Mouse (Mus musculus): ENCODE results near the gene Pak4. TPM values are rescaled to one million over a fixed set of nuclear protein-coding genes. Genes with fewer than 3 reads are reported as not detected.

The Pak4 gene
- polyA plus RNA-seq, 1 experiment from 2014 or later = 39.3 TPM

Small RNA genes within 50 kb of the gene (microRNA-seq; reads per million reads assigned to microRNA genes)
- gene Mir7049 (ENCODE audit: borderline number of aligned reads) = not detected

Other genes with a start within 250 kb of the Pak4 start
- 1,000 and 1,004 TPM in 2 replicates for gene Rps16, start 247.5 kb downstream of the Pak4 start, polyA plus RNA-seq (2015; fragmentation: Nextera tagmentation; extraction: Ambion mirVana)
- 66.8 and 76.1 TPM in 2 replicates for gene Plekhg2, start 225.6 kb downstream of the Pak4 start, polyA plus RNA-seq (2015; fragmentation: Nextera tagmentation; extraction: Ambion mirVana)
- 20.2 and 23.5 TPM in 2 replicates for gene Zfp36, start 217.9 kb downstream of the Pak4 start, polyA plus RNA-seq (2015; fragmentation: Nextera tagmentation; extraction: Ambion mirVana)
- gene Med29, start 205.5 kb downstream of the Pak4 start, polyA plus RNA-seq (2015; fragmentation: Nextera tagmentation; extraction: Ambion mirVana) = 47.7 and 52.1 TPM in 2 replicates
- gene Paf1, start 205.2 kb downstream of the Pak4 start, polyA plus RNA-seq (2015; fragmentation: Nextera tagmentation; extraction: Ambion mirVana) = 78.9 and 84.9 TPM in 2 replicates
- gene Gmfg, start 160.7 kb downstream of the Pak4 start, polyA plus RNA-seq (2015; fragmentation: Nextera tagmentation; extraction: Ambion mirVana) = 16.8 and 18.1 TPM in 2 replicates
- 4.8 and 5.3 TPM in 2 replicates for gene Lrfn1, start 146.2 kb downstream of the Pak4 start, polyA plus RNA-seq (2015; fragmentation: Nextera tagmentation; extraction: Ambion mirVana)
- not detected in 2 replicates for gene Ifnl2, start 87.7 kb downstream of the Pak4 start, polyA plus RNA-seq (2015; fragmentation: Nextera tagmentation; extraction: Ambion mirVana)
- gene Ifnl3, start 75.3 kb downstream of the Pak4 start, polyA plus RNA-seq (2015; fragmentation: Nextera tagmentation; extraction: Ambion mirVana) = not detected in 2 replicates
- gene Sycn, start 57.3 kb downstream of the Pak4 start, polyA plus RNA-seq (2015; fragmentation: Nextera tagmentation; extraction: Ambion mirVana) = not detected in 2 replicates
- gene Nccrp1, start 50.9 kb downstream of the Pak4 start, polyA plus RNA-seq (2015; fragmentation: Nextera tagmentation; extraction: Ambion mirVana) = 2.6 and 4.6 TPM in 2 replicates
- gene Samd4b, start within 50 bp of the Pak4 start, polyA plus RNA-seq (2015; fragmentation: Nextera tagmentation; extraction: Ambion mirVana) = 32.8 and 34.1 TPM in 2 replicates
- 1.3 and 1.9 TPM in 2 replicates for gene Acp7, start 33.1 kb upstream of the Pak4 start, polyA plus RNA-seq (2015; fragmentation: Nextera tagmentation; extraction: Ambion mirVana)
- 8.8 and 9.1 TPM in 2 replicates for gene Fbxo27, start 94.7 kb upstream of the Pak4 start, polyA plus RNA-seq (2015; fragmentation: Nextera tagmentation; extraction: Ambion mirVana)
- 29.1 and 32.3 TPM in 2 replicates for gene Fbxo17, start 118.6 kb upstream of the Pak4 start, polyA plus RNA-seq (2015; fragmentation: Nextera tagmentation; extraction: Ambion mirVana)
- 122 and 124 TPM in 2 replicates for gene Mrps12, start 143.6 kb upstream of the Pak4 start, polyA plus RNA-seq (2015; fragmentation: Nextera tagmentation; extraction: Ambion mirVana)
- gene Sars2, start 143.8 kb upstream of the Pak4 start, polyA plus RNA-seq (2015; fragmentation: Nextera tagmentation; extraction: Ambion mirVana) = 21.9 and 25.3 TPM in 2 replicates
- gene Ccer2, start 158.0 kb upstream of the Pak4 start, polyA plus RNA-seq (2015; fragmentation: Nextera tagmentation; extraction: Ambion mirVana) = 128 and 230 TPM in 2 replicates
- 85.3 and 89.4 TPM in 2 replicates for gene Sirt2, start 168.6 kb upstream of the Pak4 start, polyA plus RNA-seq (2015; fragmentation: Nextera tagmentation; extraction: Ambion mirVana)
- 42.8 and 47.1 TPM in 2 replicates for gene Nfkbib, start 169.3 kb upstream of the Pak4 start, polyA plus RNA-seq (2015; fragmentation: Nextera tagmentation; extraction: Ambion mirVana)
- 3.8 and 4.7 TPM in 2 replicates for gene Rinl, start 190.8 kb upstream of the Pak4 start, polyA plus RNA-seq (2015; fragmentation: Nextera tagmentation; extraction: Ambion mirVana)
- 211 and 225 TPM in 2 replicates for gene Hnrnpl, start 210.4 kb upstream of the Pak4 start, polyA plus RNA-seq (2015; fragmentation: Nextera tagmentation; extraction: Ambion mirVana)
- 226 and 231 TPM in 2 replicates for gene Ech1, start 227.0 kb upstream of the Pak4 start, polyA plus RNA-seq (2015; fragmentation: Nextera tagmentation; extraction: Ambion mirVana)
- gene Lgals4, start 235.7 kb upstream of the Pak4 start, polyA plus RNA-seq (2015; fragmentation: Nextera tagmentation; extraction: Ambion mirVana) = 15.4 and 18.0 TPM in 2 replicates